Mouse (Mus musculus) megakaryocyte-erythroid progenitor cell, adult 5-6 weeks (primary cell): ENCODE results near the gene Mxd1. TPM values are rescaled to one million over a fixed set of nuclear protein-coding genes. Genes with fewer than 3 reads are reported as not detected.

Source experiments
- ATAC-seq: replicated peaks from 2 replicates; pipeline ENCODE4 v1.8.0; 2016; ENCODE audit warnings: mild to moderate bottlenecking, inconsistent platforms; ENCODE audit not compliant: severe bottlenecking, poor library complexity, low FRiP score, low TSS enrichment
- total RNA-seq, 2 experiments: library from RNA; stranded (forward) in 1 of 2; stranded (reverse) in 1 of 2; fragments of 200-1000, 215-1000 nt in 1 of 2; fragments of >200 nt in 1 of 2; fragmentation: Nextera tagmentation in 1 of 2; gene quantifications; 2 replicates each; pipeline ENCODE4 v1.2.3; 2014 to 2017

Gene Mxd1
- 7.6 and 19.5 TPM in 2 replicates for total RNA-seq (2014; fragmentation: Nextera tagmentation)
- total RNA-seq (2017), result 14.9 and 16.2 TPM in 2 replicates

DNA sequence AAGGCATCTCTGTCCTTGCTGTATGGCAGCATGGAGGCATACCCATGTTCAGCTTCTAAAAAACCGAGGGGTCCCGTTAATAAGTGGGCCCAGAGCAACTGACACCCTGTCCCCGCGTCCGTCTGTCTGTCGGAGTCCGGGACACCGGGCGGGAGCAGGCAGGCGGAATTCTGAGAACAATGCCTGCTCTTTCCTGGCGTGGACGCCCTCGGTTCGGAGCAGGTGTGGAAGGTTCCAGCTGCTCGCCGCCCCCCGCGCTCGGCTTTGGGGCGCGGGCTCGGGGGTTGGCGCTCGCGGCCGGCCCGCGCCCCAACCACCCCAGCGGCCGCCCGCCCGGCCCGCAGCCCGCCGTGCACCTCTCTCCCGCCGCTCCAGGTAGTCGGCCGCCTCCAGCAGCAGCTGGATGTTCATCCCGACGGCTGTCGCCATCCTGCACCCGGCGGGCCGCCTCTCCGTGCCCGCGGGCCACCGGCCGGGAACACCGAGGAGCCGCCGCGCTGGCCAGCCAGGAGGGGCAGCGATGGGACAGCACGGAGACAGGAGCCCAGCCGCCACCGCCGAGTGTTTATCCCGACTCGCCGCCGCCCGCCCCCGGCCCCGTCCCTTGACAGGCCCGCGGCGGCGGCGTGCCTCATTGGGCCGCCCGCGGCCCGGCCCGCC, at the start of gene Mxd1:
Mxd1 (minus strand) TSS at position 582 of the 660 bp plus-strand sequence.
- no peak for ATAC-seq

DNA sequence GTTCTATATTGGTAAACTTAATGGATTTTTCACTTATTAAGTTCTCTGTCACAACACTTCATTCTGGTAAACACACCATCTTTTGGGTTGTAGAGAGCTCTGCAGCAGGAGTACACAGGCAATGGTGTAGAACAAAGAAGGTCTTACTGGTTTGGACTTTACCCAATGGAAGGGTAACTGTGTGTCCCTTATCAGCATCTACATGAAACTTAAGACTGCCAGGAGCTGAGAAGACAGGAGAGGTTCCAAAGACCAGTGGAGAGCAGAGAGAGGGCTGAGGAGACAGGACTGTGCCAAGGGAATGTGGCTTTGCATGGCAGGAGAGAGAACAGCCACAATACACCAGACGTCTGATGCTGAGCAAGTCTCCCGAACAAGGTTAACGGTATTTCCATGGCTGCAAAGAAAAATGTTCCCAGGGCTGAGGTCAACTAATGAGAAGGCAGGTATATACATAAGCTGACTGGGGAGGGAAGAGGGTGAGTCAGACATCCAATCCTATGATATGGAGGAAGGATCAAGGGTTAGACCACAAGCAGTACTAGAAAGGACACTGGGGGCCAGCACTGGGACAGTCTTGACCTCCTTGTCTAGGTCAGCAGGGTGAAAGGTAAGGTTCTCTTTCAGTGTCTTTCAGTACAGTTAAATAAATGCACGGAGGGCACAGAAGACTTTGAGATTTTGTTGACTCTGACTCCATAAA, 39.3 kb upstream of the Mxd1 start:
- no peak for ATAC-seq

DNA sequence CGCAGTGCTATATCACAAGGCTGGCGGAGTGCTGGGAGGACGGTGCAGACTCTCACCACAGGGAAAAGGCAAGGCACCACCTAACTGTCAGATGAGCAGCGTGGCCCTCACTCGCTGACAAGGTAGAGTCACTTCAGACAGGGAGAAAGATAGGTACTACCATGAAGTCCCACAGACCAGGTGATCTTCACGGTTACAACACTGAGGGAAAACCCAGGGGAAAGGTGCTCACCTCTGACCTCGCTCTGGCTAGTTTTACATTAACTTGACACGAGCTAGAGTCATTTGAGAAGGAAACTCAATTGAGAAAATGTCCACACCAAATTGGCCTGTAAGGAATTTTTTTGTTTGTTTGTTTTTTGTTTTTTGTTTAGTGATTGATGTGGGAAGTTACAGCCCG, 33.6 kb upstream of the Mxd1 start:
- no peak for ATAC-seq

GRCm38 (mm10) chr6:86697903-86698302, 28.9 kb upstream of the Mxd1 start:
- ATAC-seq, result no peak

DNA sequence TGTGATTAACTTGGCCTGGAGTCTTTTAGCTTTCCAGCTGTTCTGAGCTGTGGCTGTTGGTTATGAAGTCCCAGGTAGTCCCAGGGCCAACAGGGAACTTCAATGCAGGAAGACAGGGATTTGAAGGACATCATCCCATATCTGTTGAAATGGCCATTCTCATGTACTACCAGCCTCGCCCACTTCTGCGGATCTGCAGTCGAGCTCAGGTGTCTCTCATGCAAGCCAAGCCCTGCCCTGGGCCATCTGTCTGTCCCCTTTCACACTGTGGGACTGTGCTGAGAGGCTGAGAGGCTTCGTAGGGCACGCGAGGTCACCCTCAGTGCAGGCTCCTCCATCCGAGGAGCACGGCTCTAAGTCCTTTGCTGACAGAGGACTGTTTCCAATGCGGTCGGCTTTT, 27.3 kb upstream of the Mxd1 start:
- no peak for ATAC-seq

- ATAC-seq, result peak; percentile 83
These were observed 25.5 kb upstream of the Mxd1 start for GRCm38 (mm10) chr6:86694465-86694864.

- ATAC-seq, result peak; percentile 79
These were observed 20.7 kb upstream of the Mxd1 start for GRCm38 (mm10) chr6:86689671-86690070.

- no peak for ATAC-seq
These were observed 18.0 kb upstream of the Mxd1 start for GRCm38 (mm10) chr6:86686971-86687370.

- ATAC-seq, result no peak
These were observed 15.7 kb upstream of the Mxd1 start for GRCm38 (mm10) chr6:86684655-86685011.

DNA sequence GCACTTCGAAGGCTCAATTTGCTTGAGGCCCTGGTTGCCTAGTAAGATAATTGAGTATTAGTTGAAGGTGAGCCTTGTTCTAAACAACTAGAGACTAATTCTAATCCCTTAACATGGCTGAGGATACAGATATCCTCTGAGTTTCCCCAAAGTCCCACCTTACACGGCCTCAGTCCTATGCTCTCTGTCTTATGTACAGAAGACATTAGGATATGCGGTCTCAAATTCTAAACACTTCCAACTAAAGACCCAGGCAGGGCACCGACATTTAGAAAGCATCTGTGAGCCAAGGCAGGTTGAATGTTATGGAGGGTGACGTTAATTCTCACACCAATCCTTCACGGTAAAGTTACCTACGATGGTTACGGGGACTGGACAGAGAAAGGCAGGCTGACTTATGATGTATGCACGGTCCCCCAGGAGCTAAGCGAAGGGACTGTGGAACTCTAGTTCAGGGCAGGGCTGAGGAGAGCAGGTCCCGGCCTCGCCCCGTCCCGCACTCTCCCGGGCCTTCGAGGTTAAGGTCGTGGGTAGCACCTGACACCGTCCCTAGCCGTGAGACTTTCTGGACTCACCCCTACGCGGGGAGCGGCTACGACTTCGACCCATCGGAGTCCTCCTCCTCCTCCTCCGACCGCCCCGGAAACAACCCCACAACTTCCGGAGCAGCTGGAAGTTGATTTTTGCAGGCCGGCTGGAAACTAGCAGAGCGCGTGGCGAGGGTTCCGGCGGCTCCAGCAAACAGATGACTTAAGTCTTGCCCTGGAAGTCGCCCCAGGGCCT, 15.1 kb upstream of the Mxd1 start, which contains the start of gene Snrnp27:
Snrnp27 (minus strand) TSS at position 651 of the 783 bp plus-strand sequence.
- peak; percentile 99 for ATAC-seq

GRCm38 (mm10) chr6:86681289-86681688, 12.3 kb upstream of the Mxd1 start:
- ATAC-seq, result no peak

GRCm38 (mm10) chr6:86678341-86678740, 9.4 kb upstream of the Mxd1 start:
- no peak for ATAC-seq

DNA sequence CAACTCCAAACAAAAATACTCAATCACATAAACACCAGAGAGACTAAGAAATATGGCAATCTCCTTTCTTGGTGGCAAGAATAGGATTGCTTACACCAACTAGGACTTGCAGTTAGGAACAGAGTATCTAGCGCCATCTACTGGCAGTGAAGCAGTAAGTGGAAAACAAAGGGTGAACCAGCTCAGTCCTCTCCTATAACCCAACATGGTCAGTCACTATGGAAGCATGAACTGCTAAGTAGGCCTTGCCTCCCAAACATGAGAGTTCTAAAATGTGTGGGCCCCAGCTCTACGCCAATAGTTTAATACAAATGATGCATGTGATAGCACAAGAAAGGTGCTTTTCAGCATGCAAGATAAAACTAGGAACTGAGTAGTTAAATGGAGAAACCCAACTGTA, 1.9 kb upstream of the Mxd1 start:
- peak; percentile 42; the same call in 1 of the 2 replicates for ATAC-seq

GRCm38 (mm10) chr6:86669240-86669727, 323 bp upstream of the Mxd1 start:
- ATAC-seq, result peak; percentile 95

- ATAC-seq, result no peak
These were observed 1.9 kb downstream of the Mxd1 start for GRCm38 (mm10) chr6:86667061-86667460.

- ATAC-seq, result no peak
These were observed 3.2 kb downstream of the Mxd1 start for GRCm38 (mm10) chr6:86665560-86666307.

GRCm38 (mm10) chr6:86665076-86665475, 3.9 kb downstream of the Mxd1 start:
- no peak for ATAC-seq

- peak; percentile 91 for ATAC-seq
These were observed 8.6 kb downstream of the Mxd1 start for GRCm38 (mm10) chr6:86660161-86660877.

- ATAC-seq, result no peak
These were observed 10.5 kb downstream of the Mxd1 start for GRCm38 (mm10) chr6:86658501-86658900.
